Mouse (Mus musculus): ENCODE data around the gene 9530077C05Rik. TPM values are rescaled to one million over a fixed set of nuclear protein-coding genes. Genes with fewer than 3 reads are reported as not detected.

9530077C05Rik gene
- total and polyA plus RNA-seq, 2 experiments from 2014 or later: 14.1 to 16.3 TPM

GRCm38 (mm10) chr9:22428028-22428665 lies 16.8 kb downstream of the 9530077C05Rik start:
- H3K27ac ChIP-seq (ENCODE audit: low read depth, low read length): no peak overlapping the region
- no peak for ATAC-seq
- H3K9ac ChIP-seq: no peak overlapping the region
- WGBS: 41% methylated on average over 4 of the region's 4 CpGs
- no peaks in the 10 kb centered on the region for H3K27me3 ChIP-seq (ENCODE audit: insufficient read depth, low read length)
- no peak for TF ChIP-seq CTCF (IDR thresholded peaks at IDR 0.05; ENCODE audit: low read depth)
- no peak overlapping the region for H3K4me3 ChIP-seq (ENCODE audit: low read depth, low read length)
- H3K36me3 ChIP-seq (ENCODE audit: insufficient read depth): peaks cover 12% of the 10 kb centered on the region
- DNase-seq: no peak
- H3K4me2 ChIP-seq (ENCODE audit: low read depth): no peak overlapping the region
- 0 out of 2 replicates have a peak, but pooled peaks cover 3% of the 10 kb centered on the region for H3K4me1 ChIP-seq (ENCODE audit: insufficient read depth)
- H3K9me3 ChIP-seq (ENCODE audit: low read length): no peaks in the 10 kb centered on the region

- 0 out of 2 replicates have a peak, but pooled peaks cover 3% of the 10 kb centered on the region for H3K4me1 ChIP-seq (ENCODE audit: insufficient read depth)
- DNase-seq (no peak), ATAC-seq (no peak)
- no peak overlapping the region for H3K9ac ChIP-seq
- peaks cover 13% of the 10 kb centered on the region for H3K36me3 ChIP-seq (ENCODE audit: insufficient read depth)
- no peak for TF ChIP-seq CTCF (IDR thresholded peaks at IDR 0.05; ENCODE audit: low read depth)
- H3K4me3 ChIP-seq (ENCODE audit: low read depth, low read length): no peak overlapping the region
- H3K27ac ChIP-seq (ENCODE audit: low read depth, low read length): no peak overlapping the region
- WGBS: 70% methylated on average over 14 of the region's 14 CpGs
- H3K4me2 ChIP-seq (ENCODE audit: low read depth): no peak overlapping the region
- no peaks in the 10 kb centered on the region for H3K9me3 ChIP-seq (ENCODE audit: low read length)
- no peaks in the 10 kb centered on the region for H3K27me3 ChIP-seq (ENCODE audit: insufficient read depth, low read length)
Measured at GRCm38 (mm10) chr9:22428666-22429410, 17.5 kb downstream of the 9530077C05Rik start.

- H3K36me3 ChIP-seq (ENCODE audit: insufficient read depth): peaks cover 12% of the 10 kb centered on the region
- no peak overlapping the region for H3K27ac ChIP-seq (ENCODE audit: low read depth, low read length)
- H3K4me1 ChIP-seq (ENCODE audit: insufficient read depth): 0 out of 2 replicates have a peak, but pooled peaks cover 3% of the 10 kb centered on the region
- no peaks in the 10 kb centered on the region for H3K9me3 ChIP-seq (ENCODE audit: low read length)
- peak; percentile 17 for DNase-seq
- H3K9ac ChIP-seq: no peak overlapping the region
- peak; percentile 25; the same call in 1 of the 2 replicates for TF ChIP-seq CTCF (IDR thresholded peaks at IDR 0.05; ENCODE audit: low read depth)
- H3K4me2 ChIP-seq (ENCODE audit: low read depth): 0 out of 2 replicates have a peak overlapping the region, but pooled peaks have one; percentile 15
- ATAC-seq: no peak
- H3K4me3 ChIP-seq (ENCODE audit: low read depth, low read length): no peak overlapping the region
- H3K27me3 ChIP-seq (ENCODE audit: insufficient read depth, low read length): no peaks in the 10 kb centered on the region
- 18% methylated on average over 15 of the region's 15 CpGs for WGBS
Measured at GRCm38 (mm10) chr9:22429533-22430241, 18.4 kb downstream of the 9530077C05Rik start.

GRCm38 (mm10) chr9:22430315-22430840 lies 19.1 kb downstream of the 9530077C05Rik start:
- H3K4me1 ChIP-seq (ENCODE audit: insufficient read depth): 0 out of 2 replicates have a peak, but pooled peaks cover 3% of the 10 kb centered on the region
- no peak overlapping the region for H3K9ac ChIP-seq
- H3K27me3 ChIP-seq (ENCODE audit: insufficient read depth, low read length): no peaks in the 10 kb centered on the region
- H3K36me3 ChIP-seq (ENCODE audit: insufficient read depth): peaks cover 10% of the 10 kb centered on the region; the same call in 1 of the 2 replicates
- H3K9me3 ChIP-seq (ENCODE audit: low read length): no peaks in the 10 kb centered on the region
- no peak overlapping the region for H3K4me3 ChIP-seq (ENCODE audit: low read depth, low read length)
- H3K4me2 ChIP-seq (ENCODE audit: low read depth): no peak overlapping the region
- no peak for ATAC-seq
- no peak for DNase-seq
- H3K27ac ChIP-seq (ENCODE audit: low read depth, low read length): no peak overlapping the region
- 36% methylated on average over 5 of the region's 5 CpGs for WGBS
- TF ChIP-seq CTCF (IDR thresholded peaks at IDR 0.05; ENCODE audit: low read depth): no peak

- Histone ChIP-seq H3K27me3 (ENCODE audit: insufficient read depth, low read length) (no peaks in the 10 kb centered on the region), H3K27ac (ENCODE audit: low read depth, low read length) (no peak overlapping the region), H3K9me3 (ENCODE audit: low read length) (no peaks in the 10 kb centered on the region), H3K4me1 (ENCODE audit: insufficient read depth) (0 out of 2 replicates have a peak, but pooled peaks cover 3% of the 10 kb centered on the region), H3K4me2 (ENCODE audit: low read depth) (no peak overlapping the region), H3K36me3 (ENCODE audit: insufficient read depth) (peaks cover 18% of the 10 kb centered on the region), H3K9ac (no peak overlapping the region), H3K4me3 (ENCODE audit: low read depth, low read length) (no peak overlapping the region)
- no peak for TF ChIP-seq CTCF (IDR thresholded peaks at IDR 0.05; ENCODE audit: low read depth)
- 75% methylated on average over 2 of the region's 2 CpGs for WGBS
- ATAC-seq (no peak), DNase-seq (no peak)
Measured at GRCm38 (mm10) chr9:22433221-22433620, 21.9 kb downstream of the 9530077C05Rik start.

GRCm38 (mm10) chr9:22434101-22434500 lies 22.8 kb downstream of the 9530077C05Rik start:
- 91% methylated on average over 2 of the region's 2 CpGs for WGBS
- ATAC-seq: no peak
- Histone ChIP-seq H3K4me2 (ENCODE audit: low read depth) (no peak overlapping the region), H3K9me3 (ENCODE audit: low read length) (no peaks in the 10 kb centered on the region), H3K4me1 (ENCODE audit: insufficient read depth) (0 out of 2 replicates have a peak, but pooled peaks cover 3% of the 10 kb centered on the region), H3K4me3 (ENCODE audit: low read depth, low read length) (no peak overlapping the region), H3K36me3 (ENCODE audit: insufficient read depth) (peaks cover 18% of the 10 kb centered on the region), H3K27ac (ENCODE audit: low read depth, low read length) (no peak overlapping the region), H3K9ac (no peak overlapping the region), H3K27me3 (ENCODE audit: insufficient read depth, low read length) (no peaks in the 10 kb centered on the region)
- DNase-seq: no peak
- TF ChIP-seq CTCF (IDR thresholded peaks at IDR 0.05; ENCODE audit: low read depth): no peak

All from forebrain, postnatal 0 days (tissue).